Mouse (Mus musculus): Measurements from ENCODE around the gene Akap2. TPM values are rescaled to one million over a fixed set of nuclear protein-coding genes. Genes with fewer than 3 reads are reported as not detected.

Gene Akap2
- 0.88 and 0.97 TPM in 2 replicates for polyA plus RNA-seq (2012; rRNA removed)

GRCm38 (mm10) chr4:57717354-57717753, at the start of gene Akap2:
TSS of gene Akap2 (plus strand) at chr4:57717657.

GRCm38 (mm10) chr4:57916201-57916661, 198.8 kb downstream of the Akap2 start, which contains the start of gene D630039A03Rik:
TSS of gene D630039A03Rik (minus strand) at chr4:57916297.

Other genes starting within 250 kb of the Akap2 start
- gene Pakap, start 149.5 kb upstream of the Akap2 start, polyA plus RNA-seq (2012; rRNA removed) = 0.06 and 0.08 TPM in 2 replicates
- 0.29 and 0.39 TPM in 2 replicates for gene D630039A03Rik, start 198.6 kb downstream of the Akap2 start, polyA plus RNA-seq (2012; rRNA removed)
- 167 and 176 TPM in 2 replicates for gene Txn1, start 238.8 kb downstream of the Akap2 start, polyA plus RNA-seq (2012; rRNA removed)

All from liver, embryonic 14 days (tissue).